Mouse (Mus musculus) lung, postnatal 10 days (tissue): ENCODE measurements around the gene Gm6803.
"Not testable (repeated sequence)": the region's sequence is repeated elsewhere in the genome, so short reads cannot be mapped to it uniquely, and the experiment has no call there.

Experiments
- DNase-seq: peaks from one replicate; pipeline ENCODE4 v3.0.0; 2021

The Gm6803 gene

DNA sequence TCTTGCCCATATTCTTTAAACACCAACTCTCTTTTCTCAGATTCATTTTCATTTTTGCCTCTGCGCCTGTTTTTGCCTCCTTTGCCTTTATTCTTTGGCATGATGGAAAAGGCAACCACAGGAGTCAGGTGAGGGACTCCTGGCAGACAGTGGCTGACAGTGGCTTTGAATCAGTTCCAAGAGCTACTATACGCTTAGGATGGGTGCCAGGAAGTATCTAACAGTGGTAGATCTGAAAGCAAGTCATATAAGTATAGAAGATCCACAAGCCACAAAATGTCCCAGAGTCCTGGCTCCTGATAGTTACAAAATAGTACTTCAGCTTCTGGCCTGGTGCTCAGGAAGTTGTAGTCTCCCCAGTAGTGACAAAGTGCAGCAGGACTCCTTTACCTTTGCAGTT, at the start of gene Gm6803:
TSS of gene Gm6803 (minus strand) at position 101 of the 400 bp plus-strand sequence.
- DNase-seq, result not testable (repeated sequence)

DNA sequence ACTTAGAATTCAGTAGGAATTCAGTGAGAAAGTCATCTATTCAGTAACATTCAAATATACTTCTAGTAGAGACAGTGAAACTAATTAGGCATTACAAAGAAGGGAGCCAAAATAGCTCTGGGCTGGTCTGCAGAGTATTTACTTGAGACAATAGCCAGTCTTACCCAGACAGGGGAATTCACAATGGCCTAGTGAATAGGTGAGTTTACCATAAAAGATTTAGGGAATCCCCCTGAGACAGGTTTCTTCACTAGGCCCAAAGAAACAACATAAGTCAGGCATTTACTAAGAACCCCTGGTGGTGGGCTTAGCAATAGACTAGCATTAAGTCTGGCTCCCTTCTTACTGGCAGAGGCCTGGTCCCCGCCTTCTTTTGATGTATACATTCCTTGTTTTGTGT, 26.7 kb upstream of the Gm6803 start:
- DNase-seq, result not testable (repeated sequence)

DNA sequence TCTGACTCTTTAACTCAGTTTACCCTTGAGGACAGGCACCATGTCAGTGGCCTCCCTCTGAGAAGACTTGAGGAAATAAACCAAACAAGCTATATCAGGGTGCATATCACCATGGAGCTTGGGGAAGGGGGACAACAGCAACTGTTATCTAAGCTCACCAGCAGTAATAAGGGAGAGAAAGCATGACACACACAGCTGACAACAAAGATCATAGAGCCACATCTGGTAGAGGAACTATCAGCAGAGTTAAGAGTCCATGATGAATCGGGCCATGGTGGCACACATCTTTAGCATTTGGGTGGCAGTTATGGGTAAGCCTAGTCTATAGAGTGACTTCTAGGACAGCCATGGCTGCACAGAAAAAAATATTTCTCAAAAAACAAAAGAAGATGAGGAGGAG, 21.1 kb upstream of the Gm6803 start:
- DNase-seq, result not testable (repeated sequence)

DNA sequence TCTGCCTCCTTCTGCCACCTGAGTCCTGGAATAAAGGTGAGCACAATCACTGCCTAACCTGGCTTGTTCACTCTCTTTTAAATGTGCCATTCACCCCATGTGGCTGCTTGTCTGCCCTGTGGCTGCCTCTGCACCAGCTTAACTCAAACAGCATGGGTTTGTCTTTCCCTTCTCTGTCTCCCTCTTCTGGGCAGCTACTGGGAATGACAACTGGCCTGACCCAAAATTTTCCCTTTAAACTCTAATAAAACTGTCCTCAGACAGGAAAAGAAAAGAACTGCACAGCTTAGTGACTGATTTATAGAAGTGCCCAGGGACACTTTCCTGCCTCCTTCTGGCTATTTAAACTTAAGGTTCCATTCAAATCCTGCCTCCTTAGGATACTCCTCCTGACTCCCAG, 20.5 kb upstream of the Gm6803 start:
- not testable (repeated sequence) for DNase-seq

DNA sequence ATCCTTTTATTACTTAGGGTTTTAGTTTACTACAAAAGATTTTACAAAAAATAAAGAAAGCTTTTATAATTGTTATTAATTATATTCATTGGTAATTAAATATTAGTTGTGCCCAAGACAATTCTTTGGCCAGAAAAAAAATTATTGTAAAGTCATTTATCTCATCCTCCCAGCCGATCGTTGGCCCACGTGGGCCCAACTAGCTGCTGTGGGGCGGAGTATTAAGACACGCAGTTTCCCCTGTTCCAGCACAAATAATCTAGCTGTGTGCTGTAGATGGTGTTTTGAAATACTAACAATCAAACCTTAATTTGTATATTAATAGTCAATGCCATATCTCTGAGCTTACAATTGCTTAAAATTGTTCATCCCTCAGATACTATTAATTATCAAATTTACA, 13.7 kb upstream of the Gm6803 start:
- DNase-seq, result not testable (repeated sequence)

DNA sequence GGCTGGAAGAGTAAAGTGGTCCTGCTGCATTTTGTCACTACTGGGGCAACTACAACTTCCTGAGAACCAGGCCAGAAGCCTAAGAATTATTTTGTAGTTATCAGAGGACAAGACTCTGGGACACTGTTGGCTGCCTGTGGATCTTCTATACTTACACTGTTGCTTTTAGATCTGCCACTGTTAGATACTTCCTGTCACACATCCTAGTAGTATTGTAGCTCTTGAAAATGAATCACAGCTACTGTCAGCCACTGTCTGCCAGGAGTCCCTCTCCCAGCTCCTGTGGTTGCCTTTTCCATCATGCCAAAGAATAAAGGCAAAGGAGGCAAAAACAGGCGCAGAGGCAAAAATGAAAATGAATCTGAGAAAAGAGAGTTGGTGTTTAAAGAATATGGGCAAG, 8.1 kb upstream of the Gm6803 start, which contains the start of gene Gm2056:
TSS of gene Gm2056 (plus strand) at position 301 of the 400 bp plus-strand sequence.
- DNase-seq, result not testable (repeated sequence)

DNA sequence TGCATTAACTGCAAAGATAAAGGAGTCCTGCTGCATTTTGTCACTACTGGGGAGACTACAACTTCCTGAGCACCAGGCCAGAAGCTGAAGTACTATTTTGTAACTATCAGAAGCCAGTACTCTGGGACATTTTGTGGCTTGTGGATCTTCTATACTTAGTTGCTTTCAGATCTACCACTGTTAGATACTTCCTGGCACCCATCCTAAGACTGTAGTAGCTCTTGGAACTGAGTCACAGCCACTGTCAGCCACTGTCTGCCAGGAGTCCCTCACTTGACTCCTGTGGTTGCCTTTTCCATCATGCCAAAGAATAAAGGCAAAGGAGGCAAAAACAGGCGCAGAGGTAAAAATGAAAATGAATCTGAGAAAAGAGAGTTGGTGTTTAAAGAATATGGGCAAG, 7.0 kb downstream of the Gm6803 start, which contains the start of gene Gm2075:
TSS of gene Gm2075 (plus strand) at position 301 of the 400 bp plus-strand sequence.
- not testable (repeated sequence) for DNase-seq

DNA sequence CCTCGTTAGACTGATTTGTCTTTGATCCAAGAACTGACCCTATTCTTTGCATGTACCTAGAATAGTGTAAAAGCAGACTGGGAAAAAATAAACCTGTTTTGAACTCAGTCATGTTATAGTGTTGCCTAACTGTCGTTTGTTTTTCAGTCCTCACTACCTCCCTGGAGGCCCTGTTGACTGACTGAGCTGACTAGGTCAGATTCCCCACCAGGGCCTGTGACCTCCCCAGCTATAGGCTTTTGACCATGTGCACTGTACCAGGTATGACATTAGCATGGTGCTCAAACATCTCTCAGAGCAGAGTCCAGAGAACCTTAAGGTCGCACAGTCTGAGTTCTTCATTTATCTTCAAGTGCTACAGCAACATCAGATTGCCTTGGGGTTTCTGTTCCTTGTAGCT, 14.5 kb downstream of the Gm6803 start:
- not testable (repeated sequence) for DNase-seq

DNA sequence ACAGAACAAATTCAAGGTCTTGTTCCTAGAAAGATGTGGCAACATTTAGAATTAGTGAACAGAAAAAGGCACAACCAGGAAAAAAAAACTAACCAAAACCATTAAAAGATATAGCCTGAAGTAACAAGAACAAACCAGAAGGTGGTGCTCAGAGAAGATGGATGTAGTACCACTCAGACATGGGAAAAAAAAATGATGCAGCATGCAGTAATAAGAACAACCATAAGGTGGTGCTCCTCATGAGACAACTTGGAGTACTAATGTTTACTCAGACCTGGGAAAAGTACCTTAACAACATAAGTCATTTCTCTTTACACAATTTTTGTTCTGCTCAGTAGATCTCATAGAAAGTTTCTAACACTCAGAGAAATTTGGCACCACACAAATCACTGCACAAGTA, 34.6 kb downstream of the Gm6803 start:
- DNase-seq, result not testable (repeated sequence)
